Mouse (Mus musculus) liver, embryonic 13.5 days (tissue): ENCODE results near the gene Dnajb7. TPM values are rescaled to one million over a fixed set of nuclear protein-coding genes. Genes with fewer than 3 reads are reported as not detected.

Experiments
- ATAC-seq: fragments of 200-750 bp; cut with Nextera tagmentation; 2 replicates; pipeline ENCODE4 v1.8.0; 2017; ENCODE audit warnings: low read depth, mild to moderate bottlenecking, moderate number of reproducible peaks, moderate library complexity
- DNase-seq: peaks from one replicate; pipeline ENCODE4 v3.0.0; 2022
- H3K27ac ChIP-seq: fragments of 300-500 bp; sonication (generic); 2 replicates; pipeline ENCODE4 v1.5.1; 2015; ENCODE audit warnings: moderate library complexity, mild to moderate bottlenecking, inconsistent platforms
- H3K27me3 ChIP-seq: fragments of 300-500 bp; sonication (generic); 2 replicates; pipeline ENCODE4 v1.6.1; 2015; ENCODE audit warnings: mild to moderate bottlenecking, inconsistent platforms
- H3K36me3 ChIP-seq: fragments of 300-500 bp; sonication (generic); 2 replicates; pipeline ENCODE4 v1.6.1; 2015; ENCODE audit warnings: mild to moderate bottlenecking, inconsistent platforms
- H3K4me1 ChIP-seq: fragments of 300-500 bp; sonication (generic); replicated peaks from 2 replicates; pipeline ENCODE4 v1.6.1; 2015; ENCODE audit warnings: inconsistent platforms
- H3K4me2 ChIP-seq: fragments of 300-500 bp; sonication (generic); 2 replicates; pipeline ENCODE4 v1.6.1; 2015; ENCODE audit warnings: inconsistent platforms, mild to moderate bottlenecking, moderate library complexity
- H3K4me3 ChIP-seq: fragments of 300-500 bp; sonication (generic); replicated peaks from 2 replicates; pipeline ENCODE4 v1.5.1; 2015; ENCODE audit warnings: mild to moderate bottlenecking, inconsistent platforms
- H3K9ac ChIP-seq: fragments of 300-500 bp; sonication (generic); 2 replicates; pipeline ENCODE4 v1.6.1; 2015; ENCODE audit warnings: mild to moderate bottlenecking, inconsistent platforms
- H3K9me3 ChIP-seq: fragments of 300-500 bp; sonication (generic); replicated peaks from 2 replicates; pipeline ENCODE4 v1.6.1; 2016; ENCODE audit warnings: inconsistent platforms
- WGBS: fragments of 180-500 bp; shearing (Covaris S2); methylation state at CpG from one replicate; pipeline ENCODE4 v1.1.7; 2015; ENCODE audit not compliant: insufficient replicate concordance; 5-methylcytosine and 5-hydroxymethylcytosine counted together
- polyA plus RNA-seq: library from polyadenylated mRNA; unstranded; fragments of >200 nt; fragmentation: Nextera tagmentation; extraction: Ambion mirVana; gene quantifications from 2 replicates; pipeline ENCODE4 v1.2.1, GENCODE M21; 2015

Gene Dnajb7
- polyA plus RNA-seq, 1 experiment from 2014 or later, result 0.92 TPM

GRCm38 (mm10) chr15:81364271-81364670, 43.8 kb downstream of the Dnajb7 start:
- Histone ChIP-seq H3K4me3 (no peak overlapping the region), H3K4me1 (peaks cover 51% of the 10 kb centered on the region), H3K9ac (no peak overlapping the region), H3K9me3 (no peaks in the 10 kb centered on the region), H3K27ac (no peak overlapping the region), H3K36me3 (peaks cover 38% of the 10 kb centered on the region), H3K27me3 (no peaks in the 10 kb centered on the region), H3K4me2 (no peak overlapping the region)
- no peak for DNase-seq
- no peak for ATAC-seq
- 87% methylated on average over 1 of the region's 1 CpGs for WGBS

- Histone ChIP-seq H3K4me2 (peak overlapping the region; percentile 86; the same call in 1 of the 2 replicates), H3K27me3 (no peaks in the 10 kb centered on the region), H3K36me3 (peaks cover 27% of the 10 kb centered on the region), H3K4me1 (peaks cover 57% of the 10 kb centered on the region), H3K9ac (no peak overlapping the region), H3K4me3 (no peak overlapping the region), H3K27ac (peak overlapping the region; percentile 81), H3K9me3 (no peaks in the 10 kb centered on the region)
- ATAC-seq (no peak), DNase-seq (no peak)
- 78% methylated on average over 1 of the region's 1 CpGs for WGBS
Observed at GRCm38 (mm10) chr15:81362501-81362900, 45.6 kb downstream of the Dnajb7 start.

GRCm38 (mm10) chr15:81361417-81362015, 46.6 kb downstream of the Dnajb7 start:
- Histone ChIP-seq H3K27me3 (no peaks in the 10 kb centered on the region), H3K36me3 (peaks cover 18% of the 10 kb centered on the region), H3K27ac (peak overlapping the region; percentile 81), H3K4me2 (peak overlapping the region; percentile 86), H3K4me1 (peaks cover 60% of the 10 kb centered on the region), H3K9me3 (no peaks in the 10 kb centered on the region), H3K9ac (peak overlapping the region; percentile 46), H3K4me3 (peak overlapping the region; percentile 79)
- peak; percentile 34 for DNase-seq
- ATAC-seq, result peak; percentile 14; the same call in 1 of the 2 replicates
- 10% methylated on average over 10 of the region's 10 CpGs for WGBS

GRCm38 (mm10) chr15:81361022-81361404, 47.1 kb downstream of the Dnajb7 start:
- ATAC-seq, result peak; percentile 46
- Histone ChIP-seq H3K4me2 (peak overlapping the region; percentile 86), H3K36me3 (peaks cover 13% of the 10 kb centered on the region; the same call in 1 of the 2 replicates), H3K27me3 (no peaks in the 10 kb centered on the region), H3K27ac (peak overlapping the region; percentile 81), H3K4me1 (peaks cover 60% of the 10 kb centered on the region), H3K9me3 (no peaks in the 10 kb centered on the region), H3K4me3 (peak overlapping the region; percentile 79), H3K9ac (peak overlapping the region; percentile 46)
- whole genome bisulfite sequencing, result 28% methylated on average over 6 of the region's 6 CpGs
- no peak for DNase-seq

- Histone ChIP-seq H3K27me3 (no peaks in the 10 kb centered on the region), H3K9me3 (no peaks in the 10 kb centered on the region), H3K4me3 (peak within 1 kb of the TSS; percentile 79), H3K27ac (peak within 1 kb of the TSS; percentile 88), H3K4me1 (peaks cover 57% of the 10 kb centered on the region), H3K9ac (peak within 1 kb of the TSS; percentile 86), H3K4me2 (peak within 1 kb of the TSS; percentile 86), H3K36me3 (peaks cover 9% of the 10 kb centered on the region; the same call in 1 of the 2 replicates)
- peak; percentile 98 for ATAC-seq
- WGBS, result under 1% methylated on average over 30 of the region's 30 CpGs
- peak; percentile 93 for DNase-seq
Observed at GRCm38 (mm10) chr15:81360345-81361021, 47.6 kb downstream of the Dnajb7 start, which contains the start of gene Slc25a17. TSS of gene Slc25a17 (minus strand) at chr15:81360812.

- peak overlapping the region; percentile 86; the same call in 1 of the 2 replicates for H3K9ac ChIP-seq
- peak overlapping the region; percentile 7; the same call in 1 of the 2 replicates for H3K27ac ChIP-seq
- peak overlapping the region; percentile 86 for H3K4me2 ChIP-seq
- 78% methylated on average over 5 of the region's 5 CpGs for WGBS
- peaks cover 57% of the 10 kb centered on the region for H3K4me1 ChIP-seq
- no peaks in the 10 kb centered on the region for H3K27me3 ChIP-seq
- peaks cover 2% of the 10 kb centered on the region; the same call in 1 of the 2 replicates for H3K36me3 ChIP-seq
- H3K9me3 ChIP-seq, result no peaks in the 10 kb centered on the region
- H3K4me3 ChIP-seq, result peak overlapping the region; percentile 79
- DNase-seq (no peak), ATAC-seq (no peak)
Observed at GRCm38 (mm10) chr15:81359421-81359820, 48.7 kb downstream of the Dnajb7 start.

- no peak for DNase-seq
- H3K36me3 ChIP-seq, result no peaks in the 10 kb centered on the region
- WGBS, result 58% methylated on average over 3 of the region's 3 CpGs
- H3K9ac ChIP-seq, result peak overlapping the region; percentile 18; the same call in 1 of the 2 replicates
- H3K4me1 ChIP-seq, result peaks cover 57% of the 10 kb centered on the region
- ATAC-seq, result no peak
- H3K27ac ChIP-seq, result 0 out of 2 replicates have a peak overlapping the region, but pooled peaks have one; percentile 7
- H3K4me3 ChIP-seq, result peak overlapping the region; percentile 79; the same call in 1 of the 2 replicates
- no peaks in the 10 kb centered on the region for H3K27me3 ChIP-seq
- no peaks in the 10 kb centered on the region for H3K9me3 ChIP-seq
- peak overlapping the region; percentile 86 for H3K4me2 ChIP-seq
Observed at GRCm38 (mm10) chr15:81358943-81359342, 49.2 kb downstream of the Dnajb7 start.

GRCm38 (mm10) chr15:81356946-81357345, 51.2 kb downstream of the Dnajb7 start:
- Histone ChIP-seq H3K4me1 (peaks cover 42% of the 10 kb centered on the region), H3K4me2 (no peak overlapping the region), H3K27ac (no peak overlapping the region), H3K4me3 (no peak overlapping the region), H3K9ac (no peak overlapping the region), H3K27me3 (no peaks in the 10 kb centered on the region), H3K9me3 (no peaks in the 10 kb centered on the region), H3K36me3 (no peaks in the 10 kb centered on the region)
- 65% methylated on average over 5 of the region's 5 CpGs for WGBS
- DNase-seq, result no peak
- no peak for ATAC-seq

Other genes with a start within 250 kb of the Dnajb7 start
- gene Mrtfa, start 217.5 kb downstream of the Dnajb7 start, polyA plus RNA-seq, result 3.9 and 4.9 TPM in 2 replicates
- 0.05 and 0.10 TPM in 2 replicates for gene Mchr1, start 172.8 kb downstream of the Dnajb7 start, polyA plus RNA-seq
- gene Slc25a17, start 47.5 kb downstream of the Dnajb7 start, polyA plus RNA-seq, result 44.9 and 49.5 TPM in 2 replicates
- 77.9 and 98.0 TPM in 2 replicates for gene St13, start 8.2 kb downstream of the Dnajb7 start, polyA plus RNA-seq
- gene Xpnpep3, start 8.2 kb downstream of the Dnajb7 start, polyA plus RNA-seq, result 6.2 and 7.7 TPM in 2 replicates
- 336 and 337 TPM in 2 replicates for gene Rbx1, start 58.0 kb upstream of the Dnajb7 start, polyA plus RNA-seq
- 4.4 and 5.9 TPM in 2 replicates for gene Ep300, start 177.1 kb upstream of the Dnajb7 start, polyA plus RNA-seq